Mouse (Mus musculus): Measurements from ENCODE around the gene Pced1b.

DNA sequence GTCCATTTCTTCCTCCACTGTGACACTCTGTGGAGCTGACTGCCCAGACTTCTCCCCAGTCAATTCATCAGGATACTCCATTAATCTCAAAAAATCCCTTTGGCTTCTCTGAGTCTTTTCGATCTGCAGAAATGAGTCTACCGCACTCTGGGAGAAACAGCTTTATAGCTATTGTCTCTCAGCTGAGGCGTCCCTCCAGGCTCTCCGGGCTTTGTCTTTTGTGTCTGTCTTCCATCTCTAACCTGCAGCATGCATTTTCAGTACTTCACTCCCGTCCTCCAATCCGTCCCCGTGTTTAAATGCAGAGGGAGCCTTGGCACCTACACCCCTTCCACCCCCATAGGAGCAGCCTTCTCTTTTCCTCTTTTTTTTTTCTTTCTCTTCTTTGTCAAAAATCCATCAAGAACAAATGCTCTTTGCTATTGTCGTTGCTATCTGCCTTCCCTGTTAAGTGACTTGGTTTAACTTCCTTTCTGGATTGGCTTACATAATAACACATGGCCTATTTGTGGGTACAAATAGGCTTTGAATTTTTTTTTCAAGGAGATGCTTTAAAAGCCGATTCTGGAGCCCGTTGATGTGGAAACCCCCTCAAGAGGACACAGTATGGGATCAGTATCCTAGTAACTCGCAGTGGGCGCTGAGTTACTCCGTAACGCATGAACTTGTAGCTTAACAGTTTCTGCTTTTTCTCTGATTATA is 68.0 kb downstream of the Pced1b start:
- TF ChIP-seq POLR2A (IDR thresholded peaks at IDR 0.05; ENCODE audit: insufficient read depth, low read depth, low read length) (no peak), EP300 (IDR thresholded peaks at IDR 0.05; ENCODE audit: insufficient read depth, low read depth, low read length) (no peak)

All from heart, adult 2 months (tissue).